Mouse (Mus musculus) megakaryocyte, embryonic 14.5 days (primary cell): ENCODE results near the gene Adam34.

Experiments
- FLI1 ChIP-seq: IDR thresholded peaks from 2 replicates; pipeline ENCODE4 v1.6.1; 2012; ENCODE audit warnings: low read length, inconsistent platforms, mixed read lengths
- GATA1 ChIP-seq: IDR thresholded peaks from 3 replicates; pipeline ENCODE4 v1.6.1; 2012; ENCODE audit warnings: mixed read lengths, low read length, inconsistent platforms, borderline replicate concordance

DNA sequence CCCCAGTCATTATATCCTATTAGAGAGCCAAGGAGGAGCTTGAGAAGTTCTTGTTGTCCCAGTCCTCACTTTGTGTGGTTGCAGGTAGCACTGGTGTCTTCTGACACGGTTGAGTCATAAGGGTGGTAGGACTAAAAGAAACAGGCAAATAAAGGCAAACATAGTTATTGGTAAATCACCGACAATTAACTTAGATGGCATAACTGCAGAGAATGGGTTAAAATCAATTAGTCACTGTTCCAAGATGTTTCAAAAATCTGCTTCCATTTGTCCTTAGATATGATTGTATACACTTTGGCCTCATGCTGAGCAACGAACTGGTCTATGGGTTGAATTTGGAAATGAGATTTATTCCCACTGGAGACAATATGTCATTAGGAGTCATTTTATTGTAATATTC is 82.7 kb downstream of the Adam34 start, which contains the start of gene Gm5346:
- no peak for TF ChIP-seq GATA1
- no peak for TF ChIP-seq FLI1
